Mouse (Mus musculus): ENCODE measurements at regions not wholly inside any gene's neighbourhood (a gene's known extent, or its start where the extent isn't known, plus 50 kb on each side); places are given as distances from the start of the nearest gene placed in this dataset.

- Histone ChIP-seq H3K4me1 (ENCODE audit: insufficient read depth, low read length) (no peaks in the 10 kb centered on the region), H3K9me3 (ENCODE audit: low read length) (no peaks in the 10 kb centered on the region), H3K9ac (replicated peaks; ENCODE audit: low read length, poor library complexity, severe bottlenecking) (no peak overlapping the region), H3K4me2 (ENCODE audit: low read depth, low read length, poor library complexity, severe bottlenecking) (no peak overlapping the region), H3K4me3 (ENCODE audit: low read depth, low read length) (no peak overlapping the region), H3K36me3 (ENCODE audit: insufficient read depth, low read length) (no peaks in the 10 kb centered on the region), H3K27me3 (ENCODE audit: insufficient read depth, low read length) (no peaks in the 10 kb centered on the region), H3K27ac (ENCODE audit: low read depth, low read length) (no peak overlapping the region)
- 60% methylated on average over 2 of the region's 2 CpGs for WGBS
- DNase-seq (ENCODE audit: low spot score) (peak; percentile 2), ATAC-seq (ENCODE audit: low FRiP score) (no peak)
- no peak for TF ChIP-seq CTCF (IDR thresholded peaks at IDR 0.05)
Observed at GRCm38 (mm10) chr1:50547794-50548193, 352.7 kb upstream of the Tmeff2 start.

- H3K4me3 ChIP-seq (ENCODE audit: low read depth, low read length) = no peak overlapping the region
- H3K27ac ChIP-seq (ENCODE audit: low read depth, low read length) = no peak overlapping the region
- 97% methylated on average over 2 of the region's 2 CpGs for WGBS
- H3K4me2 ChIP-seq (ENCODE audit: low read depth, low read length, poor library complexity, severe bottlenecking) = no peak overlapping the region
- no peaks in the 10 kb centered on the region for H3K4me1 ChIP-seq (ENCODE audit: insufficient read depth, low read length)
- no peaks in the 10 kb centered on the region for H3K27me3 ChIP-seq (ENCODE audit: insufficient read depth, low read length)
- no peaks in the 10 kb centered on the region for H3K36me3 ChIP-seq (ENCODE audit: insufficient read depth, low read length)
- H3K9me3 ChIP-seq (ENCODE audit: low read length) = no peaks in the 10 kb centered on the region
- H3K9ac ChIP-seq (replicated peaks; ENCODE audit: low read length, poor library complexity, severe bottlenecking) = no peak overlapping the region
- DNase-seq (ENCODE audit: low spot score) (no peak), ATAC-seq (ENCODE audit: low FRiP score) (no peak)
- no peak for TF ChIP-seq CTCF (IDR thresholded peaks at IDR 0.05)
Observed at GRCm38 (mm10) chr1:50572066-50572465, 328.4 kb upstream of the Tmeff2 start.

All from midbrain, postnatal 0 days (tissue).